ENCODE assay signal across 8 mouse cellular contexts in the genomic region with DNA sequence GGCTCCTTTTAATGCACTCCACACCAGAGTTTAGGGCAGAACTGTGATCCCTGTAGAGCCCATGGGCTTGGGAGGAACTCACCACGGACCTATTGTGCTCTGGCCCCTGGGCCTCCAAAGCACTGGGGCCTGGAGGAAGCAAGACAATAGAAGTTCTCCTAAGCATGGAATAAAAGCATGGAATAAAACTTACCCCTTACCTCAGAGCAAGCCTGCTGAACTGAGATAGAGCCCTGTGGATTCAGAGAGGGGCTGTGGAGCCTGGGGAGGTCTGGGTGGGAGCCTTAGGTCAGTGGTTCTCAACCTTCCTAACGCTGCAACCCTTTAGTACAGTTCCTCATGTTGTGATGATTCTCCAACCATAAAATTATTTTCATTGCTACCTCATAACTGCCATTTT. TPM values are rescaled to one million over a fixed set of nuclear protein-coding genes. Genes with fewer than 3 reads are reported as not detected.
DNase-seq lines count a peak whose midpoint lies in the region; ATAC-seq and TF ChIP-seq lines count a peak whose summit lies in the region.

Nisch (minus strand) TSS at position 101 of the 400 bp plus-strand sequence.

- no peaks in the 10 kb centered on the region for H3K27me3 ChIP-seq in forebrain, postnatal 0 days (ENCODE audit: insufficient read depth, low read length)
- no peaks in the 10 kb centered on the region for H3K27me3 ChIP-seq in hindbrain, embryonic 15.5 days
- H3K27me3 ChIP-seq in liver, postnatal 0 days (ENCODE audit: insufficient read depth, low read length) = no peaks in the 10 kb centered on the region

- no peak for TF ChIP-seq EP300 in liver, postnatal 0 days (IDR thresholded peaks at IDR 0.05; ENCODE audit: low read depth)

- H3K9ac ChIP-seq in forebrain, postnatal 0 days = no peak within 1 kb of the TSS
- H3K9ac ChIP-seq in hindbrain, embryonic 15.5 days = no peak within 1 kb of the TSS
- H3K9ac ChIP-seq in liver, postnatal 0 days (replicated peaks) = peak within 1 kb of the TSS; percentile 34; the same call in 1 of the 2 replicates

- H3K27ac ChIP-seq in forebrain, postnatal 0 days (ENCODE audit: low read depth, low read length) = no peak within 1 kb of the TSS
- no peak within 1 kb of the TSS; the same call in 1 of the 2 replicates for H3K27ac ChIP-seq in hindbrain, embryonic 15.5 days (replicated peaks)
- H3K27ac ChIP-seq in liver, postnatal 0 days (ENCODE audit: low read depth) = 0 out of 2 replicates have a peak within 1 kb of the TSS, but pooled peaks have one; percentile 11

- no peaks in the 10 kb centered on the region for H3K9me3 ChIP-seq in forebrain, postnatal 0 days (ENCODE audit: low read length)
- H3K9me3 ChIP-seq in hindbrain, embryonic 15.5 days = no peaks in the 10 kb centered on the region
- H3K9me3 ChIP-seq in liver, postnatal 0 days (ENCODE audit: low read length) = no peaks in the 10 kb centered on the region

- 63% methylated on average over 2 of the region's 2 CpGs for WGBS in forebrain, postnatal 0 days
- 67% methylated on average over 2 of the region's 2 CpGs for WGBS in hindbrain, embryonic 15.5 days
- WGBS in liver, postnatal 0 days (ENCODE audit: insufficient replicate concordance) = 54% methylated on average over 2 of the region's 2 CpGs

- TF ChIP-seq CTCF in forebrain, postnatal 0 days (IDR thresholded peaks at IDR 0.05; ENCODE audit: low read depth) = no peak
- TF ChIP-seq CTCF in liver, postnatal 0 days (IDR thresholded peaks at IDR 0.05; ENCODE audit: low read depth) = no peak

- no peak for ATAC-seq in frontal cortex, adult (ENCODE audit: low TSS enrichment)
- no peak for ATAC-seq in activated CD4-positive, CD25-positive, alpha-beta regulatory T cell, adult 4 months
- ATAC-seq in forebrain, postnatal 0 days = no peak
- no peak for ATAC-seq in hindbrain, embryonic 15.5 days (ENCODE audit: low FRiP score, low read depth)
- ATAC-seq in liver, postnatal 0 days = no peak

- no peak for DNase-seq in frontal cortex, adult 2 months (ENCODE audit: extremely low spot score in 1 of 2, low spot score in 1 of 2)
- DNase-seq in forebrain, postnatal 0 days = no peak
- no peak for DNase-seq in liver, postnatal 0 days
- DNase-seq in thymus, postnatal 14 days = no peak
- DNase-seq in urinary bladder, postnatal 25 days (ENCODE audit: low spot score) = no peak

- H3K36me3 ChIP-seq in forebrain, postnatal 0 days (ENCODE audit: insufficient read depth) = no peaks in the 10 kb centered on the region
- no peaks in the 10 kb centered on the region for H3K36me3 ChIP-seq in hindbrain, embryonic 15.5 days
- H3K36me3 ChIP-seq in liver, postnatal 0 days (replicated peaks; ENCODE audit: insufficient read depth, low read length) = no peaks in the 10 kb centered on the region

- H3K4me3 ChIP-seq in forebrain, postnatal 0 days (ENCODE audit: low read depth, low read length) = no peak within 1 kb of the TSS
- no peak within 1 kb of the TSS for H3K4me3 ChIP-seq in hindbrain, embryonic 15.5 days
- H3K4me3 ChIP-seq in liver, postnatal 0 days (ENCODE audit: low read depth, low read length) = no peak within 1 kb of the TSS

- H3K4me1 ChIP-seq in forebrain, postnatal 0 days (ENCODE audit: insufficient read depth) = no peaks in the 10 kb centered on the region
- H3K4me1 ChIP-seq in hindbrain, embryonic 15.5 days (replicated peaks) = peaks cover 13% of the 10 kb centered on the region
- H3K4me1 ChIP-seq in liver, postnatal 0 days (ENCODE audit: insufficient read depth) = peaks cover 28% of the 10 kb centered on the region

- H3K4me2 ChIP-seq in forebrain, postnatal 0 days (ENCODE audit: low read depth) = no peak within 1 kb of the TSS
- H3K4me2 ChIP-seq in hindbrain, embryonic 15.5 days = peak within 1 kb of the TSS; percentile 25
- H3K4me2 ChIP-seq in liver, postnatal 0 days (ENCODE audit: low read depth, low read length) = peak within 1 kb of the TSS; percentile 42

RNA-seq across cellular contexts. Expression of gene Nisch, which starts in this region (rescaled TPM):
- 343 and 370 TPM in 2 replicates for polyA plus RNA-seq in frontal cortex, adult 2 months (2012; rRNA removed)
- polyA plus RNA-seq in activated CD4-positive, CD25-positive, alpha-beta regulatory T cell, adult 4 months (2017; shearing (Covaris generic)) = 100 to 1,000 TPM; 130 to 131 TPM
- 211 and 300 TPM in 2 replicates for total RNA-seq in forebrain, postnatal 0 days (2014; rRNA removed)
- polyA plus RNA-seq in forebrain, postnatal 0 days (2015; fragmentation: Nextera tagmentation; extraction: Ambion mirVana) = 148 and 199 TPM in 2 replicates
- 365 and 382 TPM in 2 replicates for polyA plus RNA-seq in hindbrain, embryonic 15.5 days (2015; fragmentation: Nextera tagmentation; extraction: Ambion mirVana)
- 51.1 and 65.0 TPM in 2 replicates for polyA plus RNA-seq in liver, postnatal 0 days (2015; fragmentation: Nextera tagmentation; extraction: Ambion mirVana)
